Mouse (Mus musculus) kidney, postnatal 25 days (tissue): ENCODE data around the gene Chrd.

Experiments
- DNase-seq, 2 experiments: peaks; one replicate each; pipeline ENCODE4 v3.0.0; 2021; ENCODE audit warnings: mixed read lengths in 2 of 2

Chrd gene

DNA sequence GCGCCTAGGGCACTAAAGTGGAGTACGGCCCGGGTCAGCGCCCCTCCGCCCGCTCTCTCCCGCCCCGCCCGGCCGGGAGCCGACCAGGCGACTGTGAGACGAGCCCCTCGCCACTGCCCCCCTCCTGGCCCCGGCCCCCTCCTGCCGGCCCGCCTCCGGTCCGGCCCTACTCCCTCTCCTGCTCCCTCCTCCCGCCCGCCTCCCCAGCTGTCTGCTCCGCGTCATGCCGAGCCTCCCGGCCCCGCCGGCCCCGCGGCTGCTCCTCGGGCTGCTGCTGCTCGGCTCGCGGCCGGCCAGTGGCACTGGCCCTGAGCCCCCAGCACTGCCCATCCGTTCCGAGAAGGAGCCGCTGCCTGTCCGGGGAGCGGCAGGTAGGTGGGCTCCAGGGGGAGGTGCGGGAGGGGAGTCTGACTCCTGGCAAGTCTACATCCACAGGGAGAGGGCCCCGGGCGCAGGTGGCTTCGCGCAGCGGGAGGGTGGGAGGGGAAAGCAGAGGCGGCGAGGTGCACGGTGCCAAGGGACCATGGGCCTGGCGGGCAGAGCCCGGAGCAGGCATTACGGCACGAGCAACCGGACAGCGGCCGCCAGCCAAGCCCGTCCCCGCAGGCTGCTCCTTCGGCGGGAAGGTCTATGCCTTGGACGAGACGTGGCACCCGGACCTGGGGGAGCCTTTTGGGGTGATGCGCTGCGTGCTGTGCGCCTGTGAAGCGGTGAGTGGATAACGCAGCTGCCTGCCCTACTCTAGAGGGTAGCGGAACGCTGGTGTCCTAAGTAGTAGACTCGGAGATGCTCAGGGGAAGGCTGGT, at the start of gene Chrd:
Gene Chrd, plus strand, starts transcription at position 203 of the 806 bp plus-strand sequence.
- peak; percentile 56 to 83 for DNase-seq

DNA sequence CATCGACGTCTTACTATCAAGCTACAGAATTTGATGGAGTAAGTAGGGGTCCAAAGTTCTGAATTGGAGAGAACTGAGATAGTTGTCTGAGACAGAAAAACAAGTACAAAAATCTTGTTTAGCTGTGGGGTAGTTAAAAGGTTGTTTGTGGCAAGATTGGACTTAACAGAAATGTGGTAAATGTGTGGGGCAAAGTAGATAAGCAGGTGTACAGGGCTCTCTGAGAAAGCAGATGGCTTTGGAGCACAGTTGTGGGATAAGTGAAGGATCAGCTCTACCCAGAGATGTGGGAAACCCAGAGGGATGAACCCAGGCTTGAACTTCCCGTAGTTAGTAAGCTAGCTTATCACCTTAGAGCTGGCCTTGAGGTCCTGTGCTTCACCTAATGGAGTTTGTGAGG, 42.2 kb upstream of the Chrd start:
- no peak for DNase-seq

GRCm38 (mm10) chr16:20691617-20692016, 41.3 kb upstream of the Chrd start:
- no peak for DNase-seq

GRCm38 (mm10) chr16:20692241-20692965, 40.5 kb upstream of the Chrd start:
- DNase-seq: no peak

DNA sequence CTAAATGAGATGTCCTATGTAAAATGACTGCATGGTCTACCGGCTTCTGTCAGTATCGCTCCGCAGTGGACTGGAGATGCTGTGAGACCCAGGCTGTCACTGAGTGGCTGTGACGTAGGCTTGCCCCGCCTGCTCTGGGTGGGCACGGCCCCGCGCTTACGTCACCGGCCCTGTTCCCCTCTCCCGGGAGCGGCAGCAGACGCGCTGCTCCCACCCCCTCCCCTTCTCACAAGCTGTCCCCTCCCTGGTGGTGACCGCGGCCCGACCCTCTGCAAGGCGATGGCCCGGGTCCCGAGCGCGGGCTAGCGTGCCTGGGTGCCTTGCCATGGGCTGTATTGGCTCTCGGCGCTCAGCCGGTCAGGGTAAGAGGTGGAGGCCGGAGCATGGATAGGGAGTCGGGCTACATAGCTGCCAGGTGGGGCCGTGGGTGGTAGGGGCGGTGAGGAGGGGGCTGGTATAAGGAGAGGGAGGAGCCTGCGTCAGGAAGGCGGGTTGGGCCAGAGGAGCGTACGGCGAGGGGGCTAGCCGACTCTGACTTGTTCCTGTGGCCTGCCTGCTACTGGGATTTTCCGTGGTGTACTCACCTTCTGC, 39.7 kb upstream of the Chrd start, which contains the start of gene Fam131a:
Gene Fam131a, plus strand, starts transcription at position 131 of the 591 bp plus-strand sequence.
- DNase-seq: peak; percentile 91 to 93

GRCm38 (mm10) chr16:20694781-20695180, 38.1 kb upstream of the Chrd start:
- DNase-seq: peak; percentile 22 to 68

DNA sequence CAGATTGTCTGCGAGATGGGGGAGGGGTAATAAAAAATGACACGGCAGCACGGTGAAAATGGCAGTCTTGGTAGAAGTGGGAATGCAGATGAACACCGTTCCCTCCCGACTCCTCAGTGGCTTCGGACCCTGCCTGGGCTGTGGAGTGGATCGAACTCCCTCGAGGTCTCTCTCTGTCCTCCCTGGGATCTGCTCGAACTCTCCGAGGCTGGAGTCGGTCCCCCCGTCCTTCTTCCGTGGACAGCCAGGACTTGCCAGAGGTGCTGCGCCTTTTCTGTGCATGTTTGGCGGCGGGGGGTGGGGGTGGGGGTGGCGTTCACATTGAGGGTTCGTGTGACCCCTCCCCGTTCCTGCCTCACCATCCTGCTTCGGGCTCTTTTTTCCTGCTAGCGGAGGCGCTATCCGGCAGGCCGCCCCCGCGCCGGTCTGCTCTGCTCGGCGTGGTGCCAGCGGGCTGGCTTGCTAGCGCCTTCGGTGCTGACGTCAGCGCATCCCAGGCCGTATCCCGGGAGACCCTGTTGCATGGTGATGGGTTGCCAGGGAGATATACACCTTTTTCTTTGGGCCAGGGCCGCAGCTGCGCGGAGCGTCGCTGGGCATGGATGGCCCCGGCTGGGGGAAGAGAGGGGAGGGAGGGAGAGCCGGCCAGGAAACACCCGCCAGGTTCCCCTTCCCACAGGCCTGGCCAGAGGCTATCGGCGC, 37.2 kb upstream of the Chrd start:
- peak; percentile 90 to 94 for DNase-seq

GRCm38 (mm10) chr16:20699266-20699665, 33.7 kb upstream of the Chrd start:
- DNase-seq: no peak

- no peak for DNase-seq
Measured at GRCm38 (mm10) chr16:20700036-20700435, 32.9 kb upstream of the Chrd start.

GRCm38 (mm10) chr16:20701316-20701715, 31.6 kb upstream of the Chrd start:
- DNase-seq: no peak

- DNase-seq: no peak
Measured at GRCm38 (mm10) chr16:20701729-20702521, 31.0 kb upstream of the Chrd start.

- DNase-seq: peak; percentile 77 to 84
Measured at GRCm38 (mm10) chr16:20702522-20702893, 30.4 kb upstream of the Chrd start.

DNA sequence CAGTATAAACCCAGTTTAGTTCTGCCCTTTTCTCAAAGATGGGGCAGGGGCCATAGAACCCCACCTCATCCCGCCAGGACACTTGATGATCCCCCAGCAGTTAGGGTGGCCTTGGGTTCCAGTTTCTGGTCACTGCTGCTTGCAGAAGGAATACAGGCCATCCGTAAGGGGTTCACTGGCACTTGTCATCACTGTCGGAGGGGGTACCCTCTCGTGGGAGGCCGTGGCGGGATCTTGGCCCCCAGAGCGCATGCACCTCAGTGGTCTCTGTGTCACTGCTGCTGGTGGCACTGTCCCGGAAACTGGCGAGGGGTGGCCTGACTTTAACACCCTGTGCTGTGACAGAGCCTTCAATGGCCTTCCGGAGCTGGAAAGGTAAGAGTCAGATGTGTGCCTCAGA, 29.9 kb upstream of the Chrd start:
- DNase-seq: no peak

- no peak for DNase-seq
Measured at GRCm38 (mm10) chr16:20703699-20704400, 29.1 kb upstream of the Chrd start.

GRCm38 (mm10) chr16:20705786-20706185, 27.1 kb upstream of the Chrd start:
- DNase-seq: no peak

DNA sequence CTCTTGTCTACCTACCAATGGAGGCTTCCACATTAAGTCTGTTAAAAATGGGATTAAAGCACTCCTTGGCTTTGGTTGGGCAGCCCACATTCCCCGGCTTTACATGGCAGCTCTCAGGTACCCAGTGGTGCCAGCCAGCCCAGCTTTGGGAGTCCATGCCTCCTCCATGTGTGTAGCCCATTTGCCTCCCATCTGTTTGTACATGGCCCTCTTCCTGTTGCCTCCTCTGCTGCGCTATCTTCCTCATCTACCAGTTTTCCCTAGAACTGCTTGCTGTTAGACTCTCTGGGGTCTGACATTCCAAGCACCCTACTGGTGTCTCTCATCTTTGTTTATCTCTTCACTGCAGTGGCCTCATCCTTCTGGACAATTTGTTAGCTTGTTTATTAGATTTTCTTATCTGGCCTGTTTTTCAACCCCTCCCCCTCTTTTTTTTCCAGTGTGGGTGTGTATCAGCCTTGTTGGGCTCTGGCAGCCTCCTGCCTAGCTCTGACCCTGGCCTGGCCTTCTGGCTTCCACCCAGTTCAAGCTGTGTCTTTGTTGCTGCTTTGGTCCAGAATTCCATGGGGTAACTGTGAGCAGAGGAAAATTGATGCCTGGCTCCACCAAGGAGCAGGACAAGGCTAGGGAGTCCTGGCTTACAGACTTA, 26.4 kb upstream of the Chrd start:
- DNase-seq: peak in 1 of 2 experiments; percentile 33

GRCm38 (mm10) chr16:20708220-20708938, 24.5 kb upstream of the Chrd start:
- DNase-seq: no peak

DNA sequence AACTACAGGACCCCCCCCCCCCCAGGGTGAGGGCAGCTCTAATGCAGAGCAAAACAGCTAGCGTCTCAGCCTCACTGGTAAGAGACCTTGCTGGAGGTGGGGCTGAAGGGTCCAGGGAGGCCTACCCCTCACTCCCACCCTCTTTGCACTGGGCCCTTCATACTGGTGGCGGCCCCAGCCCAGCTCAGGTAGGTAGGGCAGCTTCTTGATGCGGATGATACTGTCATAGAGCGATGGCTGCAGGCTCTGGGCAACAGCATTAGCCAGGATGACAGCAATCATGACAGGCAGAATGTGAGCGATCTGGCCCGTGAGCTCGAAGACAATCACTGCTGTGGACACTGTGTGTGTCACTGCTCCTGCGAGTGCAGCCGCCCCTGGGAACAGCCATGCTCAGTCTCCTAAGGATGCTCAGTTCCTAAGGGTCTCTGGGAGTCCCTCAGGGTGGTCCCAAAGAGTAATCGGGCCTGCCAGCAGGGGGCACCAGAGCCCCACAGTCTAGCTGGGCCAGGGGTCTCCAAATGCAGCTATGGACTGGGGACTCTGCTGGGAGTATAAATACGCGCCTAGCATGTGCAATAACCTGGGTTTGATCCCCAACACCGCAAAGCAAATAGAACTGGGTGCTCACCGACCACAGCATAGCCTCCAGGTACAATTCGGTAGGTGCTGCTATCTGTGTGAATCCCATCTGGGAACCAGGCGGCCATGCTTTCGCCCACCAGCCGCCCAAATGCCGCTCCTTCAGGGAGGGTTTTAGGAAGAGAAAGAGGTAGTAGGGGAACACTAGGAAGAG, 23.8 kb upstream of the Chrd start:
- peak in 1 of 2 experiments; percentile 45 for DNase-seq

- no peak for DNase-seq
Measured at GRCm38 (mm10) chr16:20710370-20710769, 22.6 kb upstream of the Chrd start.
